Mouse (Mus musculus): ENCODE measurements at regions not wholly inside any gene's neighbourhood (a gene's known extent, or its start where the extent isn't known, plus 50 kb on each side); places are given as distances from the start of the nearest gene placed in this dataset.

DNA sequence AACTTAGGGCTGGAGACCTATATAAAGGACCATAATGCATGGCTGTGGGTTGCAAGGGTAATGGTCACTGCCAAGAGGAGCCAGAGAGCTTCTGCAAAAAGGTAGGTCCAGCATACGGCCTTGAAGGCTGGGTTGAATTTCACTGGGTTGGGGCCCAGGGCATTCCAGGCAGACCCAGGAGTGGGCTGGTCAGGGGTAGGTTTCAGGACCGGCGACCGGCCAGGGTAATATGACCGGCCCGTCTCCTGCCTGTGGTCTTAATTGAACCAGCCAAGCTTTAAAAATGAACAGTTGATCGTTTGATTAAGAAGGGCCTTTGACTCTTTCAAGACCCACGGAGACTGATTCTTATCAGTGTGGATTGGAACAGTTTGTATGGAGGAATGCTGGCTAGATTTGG lies 171.9 kb downstream of the Emx2 start:
- TF ChIP-seq CTCF (IDR thresholded peaks at IDR 0.05; ENCODE audit: borderline replicate concordance, control insufficient read depth, extremely low read depth, insufficient read depth, low read length, poor library complexity) (no peak), POLR2A (IDR thresholded peaks at IDR 0.05; ENCODE audit: control insufficient read depth, extremely low read depth, insufficient read depth, low read length, poor library complexity) (no peak)

All from thymus, adult 2 months (tissue).